Mouse (Mus musculus) stomach, embryonic 14.5 days (tissue): ENCODE data around the gene Mtor. TPM values are rescaled to one million over a fixed set of nuclear protein-coding genes. Genes with fewer than 3 reads are reported as not detected.

ENCODE experiments used
- ATAC-seq: fragments of 200-750 bp; cut with Nextera tagmentation; 2 replicates; pipeline ENCODE4 v1.8.0; 2017; ENCODE audit warnings: low read depth, moderate TSS enrichment; ENCODE audit not compliant: insufficient number of reproducible peaks, insufficient read depth, low FRiP score
- H3K27ac ChIP-seq: fragments of 300-500 bp; sonication (generic); 2 replicates; pipeline ENCODE4 v1.5.1; 2014; ENCODE audit warnings: mild to moderate bottlenecking, low read length, moderate library complexity, mixed read lengths
- H3K27me3 ChIP-seq: fragments of 300-500 bp; sonication (generic); 2 replicates; pipeline ENCODE4 v1.6.1; 2014; ENCODE audit warnings: low read length, control low read depth, mixed read lengths; ENCODE audit not compliant: control insufficient read depth, insufficient read depth
- H3K36me3 ChIP-seq: fragments of 300-500 bp; sonication (generic); 2 replicates; pipeline ENCODE4 v1.6.1; 2014; ENCODE audit warnings: mild to moderate bottlenecking, control low read depth, low read length, moderate library complexity, mixed read lengths; ENCODE audit not compliant: control insufficient read depth, insufficient read depth
- H3K4me1 ChIP-seq: fragments of 300-500 bp; sonication (generic); 2 replicates; pipeline ENCODE4 v1.6.1; 2014; ENCODE audit warnings: low read length, control low read depth, mixed read lengths; ENCODE audit not compliant: control insufficient read depth, insufficient read depth
- H3K4me2 ChIP-seq: fragments of 300-500 bp; sonication (generic); replicated peaks from 2 replicates; pipeline ENCODE4 v1.6.1; 2014; ENCODE audit warnings: low read depth, low read length, control low read depth
- H3K4me3 ChIP-seq: fragments of 300-500 bp; sonication (generic); 2 replicates; pipeline ENCODE4 v1.5.1; 2014; ENCODE audit warnings: low read depth, low read length, control low read depth
- H3K9ac ChIP-seq: fragments of 300-500 bp; sonication (generic); replicated peaks from 2 replicates; pipeline ENCODE4 v1.6.1; 2014; ENCODE audit warnings: low read depth, mild to moderate bottlenecking, control low read depth, low read length, moderate library complexity, mixed read lengths
- H3K9me3 ChIP-seq: fragments of 300-500 bp; sonication (generic); 2 replicates; pipeline ENCODE4 v1.6.1; 2016; ENCODE audit warnings: low read depth, low read length, control low read depth; ENCODE audit not compliant: control insufficient read depth
- WGBS: fragments of 180-500 bp; shearing (Covaris S2); extraction: QIAGEN DNeasy Blood & Tissue Kit; methylation state at CpG from one replicate; pipeline ENCODE4 v1.1.7; 2014; 5-methylcytosine and 5-hydroxymethylcytosine counted together
- polyA plus RNA-seq: library from polyadenylated mRNA; unstranded; fragments of >200 nt; fragmentation: Nextera tagmentation; extraction: Ambion mirVana; gene quantifications from 2 replicates; pipeline ENCODE4 v1.2.1, GENCODE M21; 2014

The Mtor gene
- polyA plus RNA-seq, 1 experiment from 2014 or later = 22.8 TPM

DNA sequence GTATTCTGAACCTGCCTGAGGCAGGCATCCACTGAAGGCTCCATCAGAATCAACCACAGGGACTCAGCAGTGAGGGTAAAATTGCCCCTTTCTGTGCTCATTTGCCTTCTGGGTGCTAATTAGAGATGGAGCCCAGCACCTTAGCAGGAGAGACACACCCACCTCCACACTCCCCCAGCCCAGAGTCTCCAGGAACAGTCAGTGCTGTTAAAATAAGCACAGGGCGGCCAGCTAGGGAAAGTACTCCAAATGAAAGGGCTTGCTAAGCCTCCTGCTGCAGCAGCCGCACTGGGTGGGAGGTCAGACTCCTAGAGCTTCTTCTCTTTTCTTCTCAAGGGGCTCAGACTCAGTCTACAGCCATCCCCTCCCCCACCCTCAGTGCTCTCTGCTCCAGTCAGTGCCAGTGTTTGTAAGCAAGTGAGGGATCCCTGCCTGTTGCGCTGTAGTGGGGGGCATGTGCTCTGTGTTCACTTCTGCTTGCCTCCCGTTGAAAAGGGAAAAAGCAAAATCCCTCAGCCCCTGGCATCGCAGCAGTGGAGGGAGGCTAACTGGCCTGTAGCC, 69.9 kb downstream of the Mtor start:
- ATAC-seq = no peak
- WGBS = 50% methylated on average over 5 of the region's 5 CpGs
- H3K4me2 ChIP-seq = no peak overlapping the region
- no peak overlapping the region for H3K9ac ChIP-seq
- H3K4me1 ChIP-seq = no peaks in the 10 kb centered on the region
- no peak overlapping the region for H3K4me3 ChIP-seq
- H3K27me3 ChIP-seq = no peaks in the 10 kb centered on the region
- H3K9me3 ChIP-seq = no peaks in the 10 kb centered on the region
- no peak overlapping the region for H3K27ac ChIP-seq
- H3K36me3 ChIP-seq = peaks cover 20% of the 10 kb centered on the region

DNA sequence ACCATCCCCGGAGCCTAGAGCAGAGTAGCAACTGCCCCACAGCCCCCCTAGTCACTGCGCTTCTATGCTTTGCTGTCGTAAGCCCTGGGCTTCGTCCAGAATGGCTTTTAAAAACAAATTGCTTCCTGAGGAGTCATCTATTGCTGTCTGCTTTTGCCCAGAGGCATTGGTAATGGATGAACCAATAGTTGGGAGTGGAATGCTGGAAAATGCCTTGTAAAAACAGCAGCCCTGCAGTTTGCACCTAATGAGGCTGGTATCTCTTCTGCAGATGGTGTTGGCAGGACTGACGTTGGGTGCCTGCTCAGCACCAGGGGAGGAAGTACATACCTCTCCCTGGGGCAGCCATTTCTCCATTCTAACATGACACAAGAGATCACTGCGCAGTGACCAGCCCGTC, 75.1 kb downstream of the Mtor start:
- Histone ChIP-seq H3K4me1 (no peaks in the 10 kb centered on the region), H3K27ac (no peak overlapping the region), H3K4me3 (no peak overlapping the region), H3K36me3 (peaks cover 42% of the 10 kb centered on the region), H3K9ac (no peak overlapping the region), H3K9me3 (no peaks in the 10 kb centered on the region), H3K4me2 (no peak overlapping the region), H3K27me3 (no peaks in the 10 kb centered on the region)
- 74% methylated on average over 7 of the region's 7 CpGs for WGBS
- ATAC-seq = no peak

DNA sequence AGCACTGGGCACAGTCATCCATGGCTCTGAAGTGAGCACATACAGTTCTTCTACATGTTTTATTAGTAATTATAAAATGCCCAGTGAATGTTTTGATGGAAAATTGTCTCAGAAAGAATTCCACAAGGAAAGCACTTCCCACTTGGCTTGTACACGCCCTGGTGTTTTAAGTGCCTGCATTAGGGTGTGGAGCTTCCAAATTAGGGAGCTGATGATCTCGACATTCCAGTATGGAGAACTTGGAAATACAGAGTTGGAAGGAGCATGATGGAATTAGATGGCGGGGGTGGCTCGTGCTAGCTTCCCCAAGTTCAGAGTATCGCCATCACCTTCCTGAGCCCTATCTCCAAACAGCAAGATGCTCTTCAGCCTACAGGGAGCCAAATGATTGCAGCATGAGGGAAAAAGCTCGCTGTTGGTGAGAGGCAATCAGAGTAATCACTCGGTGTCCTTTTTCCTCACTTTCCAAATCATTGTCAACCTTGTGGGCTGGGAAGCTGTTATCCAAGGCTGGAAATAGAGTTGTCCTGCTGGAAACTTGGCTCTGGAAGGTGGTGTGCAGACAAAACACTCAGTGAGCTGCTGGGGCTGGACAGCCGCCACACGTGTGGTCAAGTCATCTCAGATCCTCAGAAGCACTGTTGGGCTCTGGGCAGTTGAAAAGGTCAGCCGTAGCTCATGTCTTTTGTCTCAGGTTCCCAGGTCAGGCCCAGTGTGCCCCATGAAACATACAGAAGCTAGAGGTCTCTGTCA, 78.9 kb downstream of the Mtor start:
- no peak overlapping the region for H3K4me3 ChIP-seq
- no peak for ATAC-seq
- no peak overlapping the region for H3K4me2 ChIP-seq
- H3K9me3 ChIP-seq = no peaks in the 10 kb centered on the region
- no peak overlapping the region for H3K27ac ChIP-seq
- no peak overlapping the region for H3K9ac ChIP-seq
- no peaks in the 10 kb centered on the region for H3K4me1 ChIP-seq
- peaks cover 59% of the 10 kb centered on the region for H3K36me3 ChIP-seq
- H3K27me3 ChIP-seq = no peaks in the 10 kb centered on the region
- 88% methylated on average over 10 of the region's 10 CpGs for WGBS

DNA sequence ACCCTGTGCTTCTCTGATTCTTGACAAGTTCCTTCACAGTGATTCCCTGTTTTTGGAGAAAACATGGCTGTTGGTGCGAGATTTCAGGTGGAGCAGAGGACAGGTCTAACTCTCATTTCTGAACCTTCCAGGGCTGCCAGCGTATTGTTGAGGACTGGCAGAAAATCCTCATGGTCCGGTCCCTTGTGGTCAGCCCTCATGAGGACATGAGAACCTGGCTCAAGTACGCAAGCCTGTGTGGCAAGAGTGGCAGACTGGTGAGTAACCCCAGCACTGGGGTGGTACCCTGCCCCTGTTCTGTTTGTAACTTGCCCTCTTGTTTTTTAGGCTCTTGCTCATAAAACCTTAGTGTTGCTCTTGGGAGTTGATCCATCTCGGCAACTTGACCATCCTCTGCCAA, 81.9 kb downstream of the Mtor start:
- 96% methylated on average over 5 of the region's 5 CpGs for WGBS
- no peak overlapping the region for H3K27ac ChIP-seq
- H3K4me1 ChIP-seq = no peaks in the 10 kb centered on the region
- no peak overlapping the region for H3K9ac ChIP-seq
- peaks cover 70% of the 10 kb centered on the region for H3K36me3 ChIP-seq
- no peak for ATAC-seq
- H3K4me2 ChIP-seq = no peak overlapping the region
- no peak overlapping the region for H3K4me3 ChIP-seq
- H3K27me3 ChIP-seq = no peaks in the 10 kb centered on the region
- H3K9me3 ChIP-seq = no peaks in the 10 kb centered on the region

DNA sequence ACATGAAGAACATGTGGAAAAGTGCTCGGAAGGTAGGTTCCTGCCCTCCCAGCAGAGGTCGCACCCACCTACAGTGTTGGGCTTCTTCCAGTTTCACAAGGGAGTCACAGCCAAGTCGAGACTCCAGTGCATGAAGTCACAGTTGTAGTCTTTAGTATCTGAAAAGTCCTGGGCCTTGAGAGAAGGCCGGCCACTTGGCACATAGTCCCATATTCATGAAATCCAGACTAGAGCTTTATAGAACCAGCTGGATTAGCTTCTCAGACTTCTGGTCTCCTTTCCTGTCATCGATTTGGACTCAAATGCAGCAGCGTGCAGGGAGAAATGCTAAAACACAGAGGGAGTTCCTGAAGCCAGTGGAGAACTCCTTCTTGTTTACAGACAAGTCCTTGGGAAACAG, 82.4 kb downstream of the Mtor start:
- H3K27ac ChIP-seq = no peak overlapping the region
- H3K4me3 ChIP-seq = no peak overlapping the region
- H3K27me3 ChIP-seq = no peaks in the 10 kb centered on the region
- no peak overlapping the region for H3K4me2 ChIP-seq
- H3K36me3 ChIP-seq = peaks cover 69% of the 10 kb centered on the region
- no peaks in the 10 kb centered on the region for H3K4me1 ChIP-seq
- H3K9me3 ChIP-seq = no peaks in the 10 kb centered on the region
- WGBS = 89% methylated on average over 6 of the region's 6 CpGs
- no peak for ATAC-seq
- H3K9ac ChIP-seq = no peak overlapping the region

DNA sequence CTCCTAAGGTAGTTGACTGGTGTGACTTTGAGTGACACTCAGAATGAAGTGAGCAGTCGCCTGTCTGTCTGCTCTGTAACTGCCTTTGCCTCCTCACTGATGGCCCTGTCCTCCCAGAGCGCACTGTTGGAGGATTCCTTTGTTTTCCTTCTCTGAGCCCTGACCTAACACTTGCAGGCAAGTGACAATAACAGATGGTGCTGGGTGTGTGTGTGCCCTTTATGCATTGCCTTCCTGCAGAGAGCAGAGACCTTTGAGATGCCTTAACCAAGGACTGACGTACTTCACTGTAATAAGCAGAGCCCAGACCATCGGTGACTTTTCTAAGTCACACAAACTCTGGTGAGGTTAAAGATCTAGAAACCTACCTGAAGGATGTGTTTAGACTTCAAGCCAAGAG, 82.9 kb downstream of the Mtor start:
- Histone ChIP-seq H3K27ac (no peak overlapping the region), H3K36me3 (peaks cover 69% of the 10 kb centered on the region), H3K4me3 (no peak overlapping the region), H3K4me2 (no peak overlapping the region), H3K9me3 (no peaks in the 10 kb centered on the region), H3K9ac (no peak overlapping the region), H3K27me3 (no peaks in the 10 kb centered on the region), H3K4me1 (no peaks in the 10 kb centered on the region)
- WGBS = 62% methylated on average over 4 of the region's 4 CpGs
- no peak for ATAC-seq

DNA sequence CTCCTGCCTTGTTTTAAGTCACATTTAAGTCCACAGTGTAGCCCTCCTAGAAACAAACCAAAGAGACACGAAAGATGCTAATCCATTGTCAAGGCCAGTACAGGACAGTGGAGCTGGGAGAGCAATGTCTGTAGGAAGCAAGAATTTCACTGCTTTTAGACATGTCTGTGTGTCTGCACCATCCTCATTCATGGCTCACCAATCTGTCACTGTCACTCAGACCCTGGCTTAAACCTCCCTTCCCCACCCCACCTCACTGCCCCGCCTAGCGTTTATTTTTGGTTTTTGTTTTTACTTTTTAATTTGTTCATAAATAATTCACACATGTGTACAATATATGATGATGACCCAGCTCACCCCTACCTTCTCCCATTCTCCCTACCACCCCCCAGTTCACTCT, 84.1 kb downstream of the Mtor start:
- H3K4me1 ChIP-seq = no peaks in the 10 kb centered on the region
- no peak overlapping the region for H3K4me3 ChIP-seq
- H3K36me3 ChIP-seq = peaks cover 66% of the 10 kb centered on the region
- H3K27me3 ChIP-seq = no peaks in the 10 kb centered on the region
- no peak for ATAC-seq
- no peak overlapping the region for H3K9ac ChIP-seq
- WGBS = 90% methylated on average over 3 of the region's 3 CpGs
- H3K4me2 ChIP-seq = no peak overlapping the region
- no peak overlapping the region for H3K27ac ChIP-seq
- no peaks in the 10 kb centered on the region for H3K9me3 ChIP-seq

DNA sequence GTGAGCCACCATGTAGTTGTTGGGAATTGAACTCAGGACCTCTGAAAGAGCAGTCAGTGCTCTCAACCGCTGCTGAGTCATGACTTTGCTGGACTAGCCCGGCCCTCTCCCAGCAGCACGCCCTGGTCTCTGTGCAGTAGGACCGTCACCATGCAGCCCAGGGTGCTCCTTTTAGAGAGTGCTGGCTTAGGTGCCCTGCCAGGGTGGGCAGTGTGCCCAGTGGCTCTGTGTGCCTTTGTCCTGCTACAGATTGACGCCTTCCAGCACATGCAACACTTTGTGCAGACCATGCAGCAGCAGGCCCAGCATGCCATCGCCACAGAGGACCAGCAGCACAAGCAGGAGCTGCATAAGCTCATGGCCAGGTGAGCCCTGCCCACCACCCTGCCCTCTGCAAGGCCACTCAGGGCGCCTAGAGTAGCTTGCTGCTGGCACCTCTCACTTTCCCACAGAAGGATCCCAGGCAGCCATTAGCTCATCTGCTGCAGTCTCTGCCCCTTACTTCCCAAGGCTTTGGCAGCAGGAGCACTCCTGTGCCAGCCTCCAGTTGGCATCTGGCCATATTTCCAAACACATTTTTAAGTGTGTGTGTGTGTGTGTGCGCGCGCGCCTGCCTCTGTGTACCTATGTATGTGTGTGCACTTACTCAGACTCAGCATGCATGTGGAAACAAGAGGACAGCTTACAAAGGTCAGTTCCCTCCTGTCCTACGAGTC, 85.4 kb downstream of the Mtor start:
- no peak overlapping the region for H3K9ac ChIP-seq
- H3K27me3 ChIP-seq = no peaks in the 10 kb centered on the region
- H3K27ac ChIP-seq = no peak overlapping the region
- H3K4me2 ChIP-seq = no peak overlapping the region
- H3K4me3 ChIP-seq = no peak overlapping the region
- H3K36me3 ChIP-seq = peaks cover 65% of the 10 kb centered on the region
- no peaks in the 10 kb centered on the region for H3K4me1 ChIP-seq
- WGBS = 90% methylated on average over 12 of the region's 12 CpGs
- ATAC-seq = no peak
- H3K9me3 ChIP-seq = no peaks in the 10 kb centered on the region
